Mouse (Mus musculus): ENCODE measurements around the gene Tpcn2. TPM values are rescaled to one million over a fixed set of nuclear protein-coding genes. Genes with fewer than 3 reads are reported as not detected.
A peak's percentile ranks its signal among the peaks of the same experiment; 100 is the strongest.

The Tpcn2 gene
- polyA plus RNA-seq, 1 experiment from 2014 or later, result 18.6 TPM

- H3K27me3 ChIP-seq, result no peaks in the 10 kb centered on the region
- ChIA-PET CTCF (no interaction called here), POLR2A (no interaction called here)
- DNase-seq (ENCODE audit: low read depth, low spot score) (no peak), ATAC-seq (no peak)
- no peak for TF ChIP-seq CTCF (IDR thresholded peaks at IDR 0.05)
- in situ Hi-C loops (cut with MboI; ENCODE audit: low pct_unique_long_range_greater_than_20kb), result no loop called here
Observed at GRCm38 (mm10) chr7:145206056-145206610, 77.7 kb downstream of the Tpcn2 start.

DNA sequence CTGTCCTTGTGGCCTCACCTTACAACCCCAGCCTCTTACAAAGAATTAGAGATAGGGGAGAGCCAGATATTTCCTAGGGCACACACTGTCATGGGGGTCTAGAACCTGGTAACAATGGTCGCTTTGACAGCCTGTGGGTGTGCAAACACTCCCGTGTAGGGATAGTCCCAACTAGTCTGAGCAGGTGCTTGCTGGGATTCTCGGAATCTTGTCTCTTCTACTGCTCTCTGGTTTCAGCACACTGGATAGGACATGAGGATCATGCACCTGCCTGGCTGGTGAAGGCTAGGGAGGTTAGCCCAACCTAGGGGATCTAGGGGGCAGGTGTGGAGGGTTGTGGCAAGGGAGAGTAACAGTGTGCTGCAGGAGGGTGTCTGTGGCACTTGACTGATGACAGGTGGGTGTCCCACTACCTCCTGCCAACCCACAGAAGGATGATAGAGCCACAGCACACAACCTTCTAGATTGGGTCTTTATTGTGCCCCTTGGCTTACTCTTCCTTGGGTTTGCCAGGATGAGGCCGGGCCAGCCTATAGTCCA is 78.4 kb downstream of the Tpcn2 start:
- DNase-seq (ENCODE audit: low read depth, low spot score), result no peak
- CTCF ChIA-PET, result no interaction called here
- ATAC-seq, result no peak
- in situ Hi-C loops (cut with MboI; ENCODE audit: low pct_unique_long_range_greater_than_20kb), result no loop called here
- POLR2A ChIA-PET, result no interaction called here
- no peaks in the 10 kb centered on the region for H3K27me3 ChIP-seq
- TF ChIP-seq CTCF (IDR thresholded peaks at IDR 0.05), result no peak

DNA sequence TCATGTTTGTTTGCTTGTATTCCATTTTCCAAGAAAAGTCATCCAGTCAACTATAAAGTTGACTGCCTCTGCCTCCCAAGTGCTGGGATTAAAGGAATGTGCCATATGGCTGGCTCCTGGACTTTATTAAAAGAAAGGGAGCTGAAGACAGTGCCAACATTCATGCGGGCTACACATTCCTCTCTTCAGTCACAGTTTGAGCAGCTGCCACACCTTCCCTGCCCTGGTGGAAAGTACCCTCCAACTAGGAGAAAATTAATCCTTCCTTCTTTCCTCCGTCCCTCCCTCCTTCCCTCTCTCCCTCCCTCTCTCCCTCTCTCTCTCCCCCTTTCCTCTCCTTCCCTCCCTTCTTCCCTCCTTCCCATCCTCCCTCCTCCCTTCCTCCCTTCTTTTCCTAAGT is 84.1 kb downstream of the Tpcn2 start:
- ChIA-PET POLR2A (interaction anchor here (0.7 kb wide), 1 partner anchor 30 kb away, joined by 10 read pairs; no protein-coding TSS in a partner anchor), CTCF (no interaction called here)
- no peaks in the 10 kb centered on the region for H3K27me3 ChIP-seq
- no peak for TF ChIP-seq CTCF (IDR thresholded peaks at IDR 0.05)
- no peak for DNase-seq (ENCODE audit: low read depth, low spot score)
- ATAC-seq, result no peak
- in situ Hi-C loops (cut with MboI; ENCODE audit: low pct_unique_long_range_greater_than_20kb), result no loop called here

DNA sequence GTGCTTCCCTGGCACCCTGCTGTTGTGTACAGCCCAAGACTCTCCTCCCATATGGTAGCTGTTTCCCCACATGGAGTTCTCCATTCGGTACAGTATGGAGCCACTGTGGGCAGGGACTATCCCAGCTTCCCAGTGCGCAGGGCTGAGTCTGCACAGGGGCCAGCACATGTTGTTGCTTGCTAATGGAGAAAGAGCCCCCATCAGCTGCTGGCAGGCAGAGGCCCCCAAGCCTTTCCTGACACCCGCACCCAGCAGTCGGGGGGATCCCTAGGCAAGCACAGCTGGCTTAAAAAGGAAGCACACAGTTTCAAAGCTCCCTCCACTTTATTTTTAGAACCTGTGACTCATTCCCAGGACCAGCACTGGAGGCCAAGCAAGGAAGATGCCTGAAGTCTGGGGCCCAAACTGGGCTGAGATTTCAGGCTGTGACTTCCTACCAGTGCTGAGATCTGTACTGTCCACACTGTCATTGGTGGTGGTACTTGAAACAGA is 85.5 kb downstream of the Tpcn2 start:
- in situ Hi-C loops (cut with MboI; ENCODE audit: low pct_unique_long_range_greater_than_20kb), result no loop called here
- ChIA-PET CTCF (no interaction called here), POLR2A (interaction anchor here (0.5 kb wide), 1 partner anchor 129 kb away, joined by 3 read pairs; no protein-coding TSS in a partner anchor)
- no peaks in the 10 kb centered on the region for H3K27me3 ChIP-seq
- ATAC-seq, result peak; percentile 57
- no peak for TF ChIP-seq CTCF (IDR thresholded peaks at IDR 0.05)
- no peak for DNase-seq (ENCODE audit: low read depth, low spot score)

GRCm38 (mm10) chr7:145197711-145198110 is 86.1 kb downstream of the Tpcn2 start:
- CTCF ChIA-PET, result no interaction called here
- no peaks in the 10 kb centered on the region for H3K27me3 ChIP-seq
- ATAC-seq (no peak), DNase-seq (ENCODE audit: low read depth, low spot score) (no peak)
- in situ Hi-C loops (cut with MboI; ENCODE audit: low pct_unique_long_range_greater_than_20kb), result no loop called here
- POLR2A ChIA-PET, result no interaction called here
- TF ChIP-seq CTCF (IDR thresholded peaks at IDR 0.05), result no peak

DNA sequence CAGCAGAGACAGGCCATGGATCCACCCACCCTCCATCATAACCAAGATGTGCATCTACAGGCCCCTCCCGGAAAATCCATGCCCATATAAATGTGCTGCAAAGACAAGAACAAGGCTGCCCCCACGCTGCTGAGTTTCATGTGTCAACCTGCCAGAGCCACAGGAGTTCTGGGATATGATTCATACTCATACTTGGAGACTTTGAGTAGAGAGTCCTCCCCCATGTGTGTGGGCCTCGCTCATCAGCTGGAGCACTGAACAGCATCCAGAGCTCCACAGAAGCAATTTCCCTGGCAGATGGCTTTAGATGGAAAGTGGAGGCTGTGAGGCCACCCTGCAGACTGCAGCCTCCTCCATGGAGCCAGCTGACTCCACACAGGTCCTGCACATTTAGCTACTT is 86.8 kb downstream of the Tpcn2 start:
- no peaks in the 10 kb centered on the region for H3K27me3 ChIP-seq
- ATAC-seq (no peak), DNase-seq (ENCODE audit: low read depth, low spot score) (no peak)
- ChIA-PET POLR2A (no interaction called here), CTCF (no interaction called here)
- TF ChIP-seq CTCF (IDR thresholded peaks at IDR 0.05), result no peak
- in situ Hi-C loops (cut with MboI; ENCODE audit: low pct_unique_long_range_greater_than_20kb), result no loop called here

DNA sequence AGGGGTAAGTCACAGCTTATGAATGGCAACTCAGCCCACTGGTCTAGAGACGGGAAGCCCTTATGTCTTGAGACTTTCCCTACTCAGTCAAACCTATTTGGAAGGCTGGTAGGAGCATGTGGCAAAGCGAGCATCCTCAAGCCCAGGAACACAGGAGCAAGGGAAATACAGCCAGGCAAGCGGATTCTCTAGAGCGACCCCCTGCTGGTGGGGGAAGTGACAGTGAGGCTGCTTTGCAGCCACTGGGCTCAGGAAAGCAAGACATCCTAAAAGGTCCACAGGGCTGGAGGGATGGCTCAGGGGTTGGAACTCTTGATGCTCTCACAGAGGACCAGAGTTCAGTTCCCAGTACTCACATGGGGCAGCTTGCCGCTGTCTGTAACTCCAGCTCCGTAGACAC is 87.5 kb downstream of the Tpcn2 start:
- ATAC-seq (no peak), DNase-seq (ENCODE audit: low read depth, low spot score) (no peak)
- no peak for TF ChIP-seq CTCF (IDR thresholded peaks at IDR 0.05)
- ChIA-PET POLR2A (no interaction called here), CTCF (interaction anchor here (1.1 to 1.3 kb wide), 2 partner anchors 30 to 47 kb away, joined by 3 read pairs; no protein-coding TSS in a partner anchor)
- H3K27me3 ChIP-seq, result no peaks in the 10 kb centered on the region
- in situ Hi-C loops (cut with MboI; ENCODE audit: low pct_unique_long_range_greater_than_20kb), result no loop called here

DNA sequence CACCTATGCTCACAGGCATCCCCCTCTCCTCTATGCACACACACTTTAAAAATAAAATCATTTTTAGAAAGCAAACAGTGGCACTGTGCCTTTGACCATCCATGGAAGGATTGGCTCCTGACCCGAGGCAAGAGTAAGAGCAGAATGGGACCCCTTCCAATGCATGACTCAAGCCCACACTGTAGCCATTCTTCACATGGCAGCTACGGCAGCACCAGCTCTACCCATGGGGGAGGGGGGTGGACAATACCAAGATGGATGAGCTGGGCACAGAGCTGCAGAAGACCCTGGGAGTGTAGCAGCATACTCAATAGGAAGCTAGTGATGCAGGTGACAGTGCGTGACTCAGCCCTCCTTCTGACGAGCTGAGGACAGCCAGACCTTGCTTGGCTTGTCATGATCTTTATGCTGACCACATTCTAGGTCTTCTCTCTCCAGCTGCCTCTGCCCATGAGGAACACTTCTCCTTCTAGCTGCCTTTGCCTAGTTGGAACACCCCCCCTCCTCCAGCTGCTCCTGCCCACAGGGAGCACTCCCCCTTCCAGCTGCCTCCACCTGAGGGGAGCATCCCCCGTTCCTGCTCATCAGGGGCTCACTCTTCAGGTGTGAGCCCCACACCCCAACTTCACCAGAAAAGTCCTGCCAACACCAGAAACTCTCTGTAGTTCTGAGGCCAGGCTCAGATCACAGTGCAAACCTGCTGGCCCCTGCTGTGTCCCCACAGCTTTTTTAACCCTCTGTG is 88.5 kb downstream of the Tpcn2 start:
- ChIA-PET CTCF (interaction anchor here (0.8 to 1.3 kb wide), 5 partner anchors 14 to 263 kb away, joined by 3 read pairs; no protein-coding TSS in a partner anchor), POLR2A (no interaction called here)

GRCm38 (mm10) chr7:145194455-145195161 is 89.2 kb downstream of the Tpcn2 start:
- no peaks in the 10 kb centered on the region for H3K27me3 ChIP-seq
- TF ChIP-seq CTCF (IDR thresholded peaks at IDR 0.05), result no peak
- CTCF ChIA-PET, result interaction anchor here (0.8 to 0.9 kb wide), 2 partner anchors 15 to 257 kb away, joined by 3 read pairs; no protein-coding TSS in a partner anchor
- in situ Hi-C loops (cut with MboI; ENCODE audit: low pct_unique_long_range_greater_than_20kb), result no loop called here
- no peak for DNase-seq (ENCODE audit: low read depth, low spot score)
- peak; percentile 32 for ATAC-seq
- POLR2A ChIA-PET, result no interaction called here

More for the DNA sequence above, 88.5 kb downstream of the Tpcn2 start:
- no peak for TF ChIP-seq CTCF (IDR thresholded peaks at IDR 0.05)
- no peak for ATAC-seq
- no peaks in the 10 kb centered on the region for H3K27me3 ChIP-seq
- no peak for DNase-seq (ENCODE audit: low read depth, low spot score)
- in situ Hi-C loops (cut with MboI; ENCODE audit: low pct_unique_long_range_greater_than_20kb), result no loop called here

- H3K27me3 ChIP-seq, result no peaks in the 10 kb centered on the region
- ATAC-seq (no peak), DNase-seq (ENCODE audit: low read depth, low spot score) (no peak)
- TF ChIP-seq CTCF (IDR thresholded peaks at IDR 0.05), result no peak
- POLR2A ChIA-PET, result no interaction called here
- CTCF ChIA-PET, result no interaction called here
- in situ Hi-C loops (cut with MboI; ENCODE audit: low pct_unique_long_range_greater_than_20kb), result no loop called here
Observed at GRCm38 (mm10) chr7:145192836-145193235, 91.0 kb downstream of the Tpcn2 start.
